Mouse (Mus musculus) limb, embryonic 12.5 days (tissue): ENCODE measurements at regions not wholly inside any gene's neighbourhood (a gene's known extent, or its start where the extent isn't known, plus 50 kb on each side); places are given as distances from the start of the nearest gene placed in this dataset.
A peak's percentile ranks its signal among the peaks of the same experiment; 100 is the strongest.

Experiments
- ATAC-seq: fragments of 200-750 bp; cut with Nextera tagmentation; 2 replicates; pipeline ENCODE4 v1.8.0; 2017; ENCODE audit warnings: low read depth, moderate TSS enrichment; ENCODE audit not compliant: insufficient number of reproducible peaks, insufficient read depth, low FRiP score, low TSS enrichment
- H3K27ac ChIP-seq: fragments of 300-500 bp; sonication (generic); 2 replicates; pipeline ENCODE4 v1.5.1; 2016; ENCODE audit warnings: mild to moderate bottlenecking, moderate library complexity
- H3K27me3 ChIP-seq: fragments of 300-500 bp; sonication (generic); 2 replicates; pipeline ENCODE4 v1.6.1; 2016; ENCODE audit warnings: mild to moderate bottlenecking, moderate library complexity
- H3K36me3 ChIP-seq: fragments of 300-500 bp; sonication (generic); 2 replicates; pipeline ENCODE4 v1.6.1; 2016; ENCODE audit warnings: mild to moderate bottlenecking, moderate library complexity
- H3K4me1 ChIP-seq: fragments of 300-500 bp; sonication (generic); replicated peaks from 2 replicates; pipeline ENCODE4 v1.6.1; 2016
- H3K4me2 ChIP-seq: fragments of 300-500 bp; sonication (generic); 2 replicates; pipeline ENCODE4 v1.6.1; 2016; ENCODE audit warnings: mild to moderate bottlenecking, moderate library complexity
- H3K4me3 ChIP-seq: fragments of 300-500 bp; sonication (generic); replicated peaks from 2 replicates; pipeline ENCODE4 v1.5.1; 2016; ENCODE audit warnings: mild to moderate bottlenecking
- H3K9ac ChIP-seq: fragments of 300-500 bp; sonication (generic); replicated peaks from 2 replicates; pipeline ENCODE4 v1.6.1; 2016; ENCODE audit warnings: mild to moderate bottlenecking, moderate library complexity
- H3K9me3 ChIP-seq: fragments of 300-500 bp; sonication (generic); 2 replicates; pipeline ENCODE4 v1.6.1; 2016; ENCODE audit warnings: mild to moderate bottlenecking, moderate library complexity
- WGBS: fragments of 180-500 bp; shearing (Covaris S2); methylation state at CpG from one replicate; pipeline ENCODE4 v1.1.7; 2016; 5-methylcytosine and 5-hydroxymethylcytosine counted together

GRCm38 (mm10) chr8:41831713-41832112 is 414.8 kb upstream of the Frg1 start:
- no peak overlapping the region for H3K4me2 ChIP-seq
- 59% methylated on average over 4 of the region's 4 CpGs for WGBS
- ATAC-seq, result no peak
- H3K4me1 ChIP-seq, result peaks cover 14% of the 10 kb centered on the region
- no peaks in the 10 kb centered on the region for H3K36me3 ChIP-seq
- H3K9me3 ChIP-seq, result no peaks in the 10 kb centered on the region
- no peak overlapping the region for H3K27ac ChIP-seq
- H3K9ac ChIP-seq, result no peak overlapping the region
- no peak overlapping the region for H3K4me3 ChIP-seq
- no peaks in the 10 kb centered on the region for H3K27me3 ChIP-seq

DNA sequence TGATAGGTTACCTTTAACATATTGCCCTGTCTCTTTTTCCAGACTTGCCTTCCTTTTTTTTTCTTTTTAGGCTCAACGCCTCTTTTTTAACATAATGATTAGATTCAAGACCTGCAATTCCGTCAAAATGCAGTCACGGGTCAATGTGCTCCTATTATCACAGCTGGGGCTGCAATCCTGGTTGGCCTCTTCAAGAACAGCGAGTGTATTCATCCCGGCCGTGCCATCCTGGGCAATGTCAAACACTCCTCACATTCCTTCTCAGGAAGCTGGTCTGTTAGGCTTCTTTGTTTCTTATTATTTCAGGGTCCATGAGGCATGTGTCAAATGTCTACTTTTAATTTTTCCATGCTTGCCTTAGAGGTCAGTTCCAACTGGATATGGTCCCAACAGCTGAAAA is 413.5 kb upstream of the Frg1 start:
- no peak for ATAC-seq
- Histone ChIP-seq H3K4me3 (no peak overlapping the region), H3K4me2 (no peak overlapping the region), H3K9me3 (no peaks in the 10 kb centered on the region), H3K27me3 (0 out of 2 replicates have a peak, but pooled peaks cover 4% of the 10 kb centered on the region), H3K36me3 (no peaks in the 10 kb centered on the region), H3K4me1 (peaks cover 14% of the 10 kb centered on the region), H3K27ac (no peak overlapping the region), H3K9ac (no peak overlapping the region)
- 56% methylated on average over 6 of the region's 6 CpGs for WGBS

DNA sequence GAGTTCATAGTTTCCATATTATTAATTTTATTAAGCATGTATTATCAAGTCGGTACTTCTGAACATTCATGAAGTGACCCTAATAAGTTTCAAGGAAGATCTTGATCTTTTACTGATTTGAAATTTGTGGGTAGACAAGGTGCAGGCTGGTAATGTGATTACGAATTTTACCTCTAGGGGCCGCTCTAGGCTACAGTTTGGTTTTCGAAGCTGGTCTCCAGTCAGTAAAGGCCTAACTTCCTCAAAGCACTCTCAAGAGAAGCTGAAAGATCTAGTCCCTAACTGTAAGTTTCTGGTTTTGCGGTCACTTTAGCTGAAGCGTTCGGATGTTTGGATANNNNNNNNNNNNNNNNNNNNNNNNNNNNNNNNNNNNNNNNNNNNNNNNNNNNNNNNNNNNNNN is 408.1 kb upstream of the Frg1 start:
- Histone ChIP-seq H3K9me3 (no peaks in the 10 kb centered on the region), H3K4me3 (no peak overlapping the region), H3K9ac (no peak overlapping the region), H3K4me1 (peaks cover 16% of the 10 kb centered on the region), H3K4me2 (no peak overlapping the region), H3K36me3 (no peaks in the 10 kb centered on the region), H3K27ac (no peak overlapping the region), H3K27me3 (peaks cover 8% of the 10 kb centered on the region)
- ATAC-seq, result no peak
- WGBS, result 23% methylated on average over 7 of the region's 7 CpGs

DNA sequence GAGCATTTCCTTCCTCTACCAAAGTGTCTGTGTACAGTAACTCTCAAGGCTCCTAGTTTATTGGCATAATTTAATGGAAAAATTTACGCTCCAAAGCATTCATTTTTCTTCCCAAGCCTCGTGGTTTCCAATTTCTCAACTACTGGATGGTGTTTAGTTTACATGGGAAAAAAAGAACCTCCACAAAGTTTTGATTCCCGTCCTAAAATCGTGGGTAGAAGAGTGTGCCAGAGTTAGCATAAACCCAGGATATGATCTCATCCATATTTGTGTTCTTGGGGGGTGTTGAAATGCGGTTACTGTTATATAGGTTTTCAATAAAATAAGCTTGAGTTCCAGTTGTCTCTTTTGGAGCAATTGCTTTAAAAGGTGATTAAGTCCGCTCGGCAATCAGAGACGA is 406.2 kb upstream of the Frg1 start:
- Histone ChIP-seq H3K27ac (no peak overlapping the region), H3K36me3 (no peaks in the 10 kb centered on the region), H3K4me1 (peaks cover 28% of the 10 kb centered on the region), H3K9ac (no peak overlapping the region), H3K27me3 (peaks cover 8% of the 10 kb centered on the region), H3K9me3 (no peaks in the 10 kb centered on the region), H3K4me2 (no peak overlapping the region), H3K4me3 (no peak overlapping the region)
- 68% methylated on average over 8 of the region's 8 CpGs for WGBS
- ATAC-seq, result no peak

GRCm38 (mm10) chr8:41821676-41822075 is 404.8 kb upstream of the Frg1 start:
- ATAC-seq, result no peak
- Histone ChIP-seq H3K36me3 (no peaks in the 10 kb centered on the region), H3K27ac (no peak overlapping the region), H3K9ac (no peak overlapping the region), H3K4me3 (no peak overlapping the region), H3K9me3 (no peaks in the 10 kb centered on the region), H3K4me1 (peaks cover 22% of the 10 kb centered on the region), H3K4me2 (no peak overlapping the region), H3K27me3 (peaks cover 8% of the 10 kb centered on the region)
- WGBS, result 92% methylated on average over 5 of the region's 5 CpGs

DNA sequence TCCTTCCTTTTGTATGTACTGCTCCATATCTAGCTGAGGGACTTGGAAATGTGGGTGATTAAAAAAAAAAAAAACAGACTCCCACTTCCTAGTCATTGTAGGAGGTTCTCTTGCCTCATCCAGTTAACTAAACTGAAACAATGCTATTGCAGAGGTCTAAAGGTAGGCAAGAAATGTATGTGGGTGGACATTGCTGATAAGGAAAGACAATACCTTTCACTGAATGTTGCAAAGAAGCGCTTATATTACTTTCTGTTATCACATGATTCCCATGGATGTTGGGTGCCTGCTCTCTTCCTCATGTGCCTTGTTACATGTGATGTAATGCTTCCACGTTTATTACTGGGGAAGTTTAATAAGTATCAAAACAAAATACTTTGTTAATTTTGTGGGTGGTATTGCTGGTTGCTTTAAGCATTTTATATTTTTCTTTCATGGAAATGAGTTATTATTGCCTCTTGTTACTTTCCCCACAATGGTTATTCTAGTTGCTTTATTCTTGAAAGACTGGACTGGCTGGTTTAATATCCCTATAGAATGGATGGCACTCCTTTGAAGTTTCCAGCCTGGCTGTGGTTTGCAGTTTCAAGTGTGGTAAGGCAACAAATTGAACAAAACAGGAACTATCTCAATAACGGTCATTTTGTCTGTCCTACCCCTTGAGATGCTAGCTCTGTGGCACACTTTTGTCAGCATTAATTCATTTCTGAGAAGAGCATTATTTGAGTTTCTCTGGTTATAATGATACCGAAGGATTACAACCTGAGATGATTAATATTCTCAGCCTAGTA is 403.9 kb upstream of the Frg1 start:
- H3K4me3 ChIP-seq, result no peak overlapping the region
- no peak for ATAC-seq
- no peak overlapping the region for H3K9ac ChIP-seq
- no peaks in the 10 kb centered on the region for H3K36me3 ChIP-seq
- H3K27ac ChIP-seq, result no peak overlapping the region
- peaks cover 22% of the 10 kb centered on the region for H3K4me1 ChIP-seq
- 79% methylated on average over 4 of the region's 4 CpGs for WGBS
- H3K9me3 ChIP-seq, result no peaks in the 10 kb centered on the region
- no peak overlapping the region for H3K4me2 ChIP-seq
- peaks cover 8% of the 10 kb centered on the region for H3K27me3 ChIP-seq

GRCm38 (mm10) chr8:41818577-41818976 is 401.7 kb upstream of the Frg1 start:
- Histone ChIP-seq H3K9ac (no peak overlapping the region), H3K27me3 (no peaks in the 10 kb centered on the region), H3K36me3 (no peaks in the 10 kb centered on the region), H3K4me2 (no peak overlapping the region), H3K4me1 (peaks cover 22% of the 10 kb centered on the region), H3K27ac (peak overlapping the region; percentile 73), H3K9me3 (no peaks in the 10 kb centered on the region), H3K4me3 (no peak overlapping the region)
- 0 out of 2 replicates have a peak, but pooled peaks have one; percentile 26 for ATAC-seq
- 49% methylated on average over 5 of the region's 5 CpGs for WGBS

- H3K4me1 ChIP-seq, result peaks cover 22% of the 10 kb centered on the region
- H3K4me2 ChIP-seq, result no peak overlapping the region
- no peak overlapping the region for H3K4me3 ChIP-seq
- H3K9me3 ChIP-seq, result no peaks in the 10 kb centered on the region
- no peaks in the 10 kb centered on the region for H3K27me3 ChIP-seq
- H3K36me3 ChIP-seq, result no peaks in the 10 kb centered on the region
- peak; percentile 59; the same call in 1 of the 2 replicates for ATAC-seq
- peak overlapping the region; percentile 73; the same call in 1 of the 2 replicates for H3K27ac ChIP-seq
- H3K9ac ChIP-seq, result no peak overlapping the region
- WGBS, result 17% methylated on average over 1 of the region's 1 CpGs
Measured at GRCm38 (mm10) chr8:41818079-41818478, 401.2 kb upstream of the Frg1 start.

- Histone ChIP-seq H3K4me1 (peaks cover 22% of the 10 kb centered on the region), H3K4me2 (no peak overlapping the region), H3K27ac (no peak overlapping the region), H3K36me3 (no peaks in the 10 kb centered on the region), H3K27me3 (no peaks in the 10 kb centered on the region), H3K4me3 (no peak overlapping the region), H3K9me3 (no peaks in the 10 kb centered on the region), H3K9ac (no peak overlapping the region)
- ATAC-seq, result no peak
- 92% methylated on average over 3 of the region's 3 CpGs for WGBS
Measured at GRCm38 (mm10) chr8:41815272-41815671, 398.4 kb upstream of the Frg1 start.

DNA sequence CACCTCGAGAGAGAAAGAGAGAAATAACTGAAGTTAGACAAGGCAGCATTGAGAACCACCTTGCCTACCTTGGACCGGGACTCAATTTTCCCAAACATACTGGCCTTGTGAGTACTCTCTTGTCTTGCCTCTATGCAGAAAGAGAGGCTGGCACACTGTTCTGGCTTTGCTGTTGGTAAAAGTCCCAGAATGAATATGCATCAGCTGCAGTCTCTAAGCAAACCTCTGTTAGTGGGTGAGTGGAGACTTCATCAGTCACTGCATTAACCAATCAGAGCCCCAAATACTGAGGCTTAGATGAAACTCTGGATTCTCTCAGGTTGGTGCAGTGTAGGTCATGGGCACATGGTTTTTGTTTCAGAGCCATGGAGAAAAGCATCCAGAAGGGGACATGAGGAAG is 378.8 kb upstream of the Frg1 start:
- no peak for ATAC-seq
- WGBS, result 18% methylated on average over 2 of the region's 2 CpGs
- H3K4me2 ChIP-seq, result no peak overlapping the region
- peaks cover 11% of the 10 kb centered on the region for H3K4me1 ChIP-seq
- H3K9me3 ChIP-seq, result no peaks in the 10 kb centered on the region
- H3K36me3 ChIP-seq, result no peaks in the 10 kb centered on the region
- H3K27ac ChIP-seq, result no peak overlapping the region
- no peak overlapping the region for H3K4me3 ChIP-seq
- no peaks in the 10 kb centered on the region for H3K27me3 ChIP-seq
- H3K9ac ChIP-seq, result no peak overlapping the region

- Histone ChIP-seq H3K9ac (no peak overlapping the region), H3K9me3 (no peaks in the 10 kb centered on the region), H3K4me1 (0 out of 2 replicates have a peak, but pooled peaks cover 4% of the 10 kb centered on the region), H3K36me3 (no peaks in the 10 kb centered on the region), H3K27ac (no peak overlapping the region), H3K27me3 (no peaks in the 10 kb centered on the region), H3K4me2 (no peak overlapping the region), H3K4me3 (no peak overlapping the region)
- ATAC-seq, result no peak
- 74% methylated on average over 9 of the region's 9 CpGs for WGBS
Measured at GRCm38 (mm10) chr8:41786952-41787861, 370.3 kb upstream of the Frg1 start.
